Mouse (Mus musculus): Measurements from ENCODE around the gene Hbq1a. TPM values are rescaled to one million over a fixed set of nuclear protein-coding genes. Genes with fewer than 3 reads are reported as not detected.

The Hbq1a gene
- polyA plus RNA-seq, 1 experiment from 2014 or later: 2.8 TPM

DNA sequence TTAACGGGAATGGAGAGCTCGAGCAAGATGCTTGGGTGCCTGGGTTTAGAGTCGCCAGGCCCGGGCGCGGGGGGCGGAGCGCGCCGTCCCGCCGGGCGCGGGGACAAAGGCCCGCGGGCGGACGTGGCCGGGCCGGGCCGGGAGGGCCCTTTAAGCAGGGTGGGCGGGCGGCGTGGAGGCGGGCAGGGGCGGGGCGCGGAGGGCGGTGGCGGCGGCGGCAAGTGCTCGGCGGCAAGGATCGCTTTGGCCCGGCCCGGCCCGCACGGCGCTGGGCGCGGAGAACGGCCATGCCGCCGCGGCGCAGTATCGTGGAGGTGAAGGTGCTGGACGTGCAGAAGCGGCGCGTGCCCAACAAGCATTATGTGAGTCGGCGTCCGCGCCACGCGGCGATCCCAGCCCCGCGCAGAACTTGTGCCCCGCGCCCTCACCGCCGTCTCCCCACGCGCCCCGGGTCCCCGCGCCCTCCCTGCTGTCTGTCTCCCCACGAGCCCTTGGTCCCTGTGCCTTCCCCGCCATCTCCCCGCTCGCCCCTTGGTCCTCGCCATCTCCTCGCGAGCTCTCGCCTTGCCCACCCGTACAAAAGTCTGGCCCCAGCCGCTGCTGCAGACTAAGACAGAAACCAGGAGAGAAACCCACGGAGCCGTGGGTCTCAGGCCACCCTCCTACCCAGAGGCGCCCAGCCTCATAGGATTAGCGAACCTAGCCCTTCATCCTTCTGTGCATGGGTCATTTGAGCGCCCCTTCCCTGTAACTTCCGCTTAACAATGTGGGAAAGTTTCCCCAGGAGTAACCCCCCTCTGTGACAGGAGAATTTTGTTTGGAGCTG lies 48.0 kb downstream of the Hbq1a start, which contains the start of gene Sh3pxd2b:
TSS of gene Sh3pxd2b (plus strand) at position 214 of the 826 bp plus-strand sequence.
- WGBS: under 1% methylated on average over 69 of the region's 86 CpGs
- H3K36me3 ChIP-seq: peaks cover 8% of the 10 kb centered on the region; the same call in 1 of the 2 replicates
- H3K9ac ChIP-seq: peak within 1 kb of the TSS; percentile 97
- peaks cover 33% of the 10 kb centered on the region for H3K4me1 ChIP-seq (replicated peaks)
- H3K4me3 ChIP-seq: peak within 1 kb of the TSS; percentile 81
- peak; percentile 73 for ATAC-seq (ENCODE audit: insufficient number of reproducible peaks, low FRiP score)
- H3K9me3 ChIP-seq (replicated peaks): no peaks in the 10 kb centered on the region
- no peaks in the 10 kb centered on the region for H3K27me3 ChIP-seq (replicated peaks)
- peak within 1 kb of the TSS; percentile 69 for H3K27ac ChIP-seq (ENCODE audit: poor library complexity, severe bottlenecking)
- peak within 1 kb of the TSS; percentile 92 for H3K4me2 ChIP-seq

DNA sequence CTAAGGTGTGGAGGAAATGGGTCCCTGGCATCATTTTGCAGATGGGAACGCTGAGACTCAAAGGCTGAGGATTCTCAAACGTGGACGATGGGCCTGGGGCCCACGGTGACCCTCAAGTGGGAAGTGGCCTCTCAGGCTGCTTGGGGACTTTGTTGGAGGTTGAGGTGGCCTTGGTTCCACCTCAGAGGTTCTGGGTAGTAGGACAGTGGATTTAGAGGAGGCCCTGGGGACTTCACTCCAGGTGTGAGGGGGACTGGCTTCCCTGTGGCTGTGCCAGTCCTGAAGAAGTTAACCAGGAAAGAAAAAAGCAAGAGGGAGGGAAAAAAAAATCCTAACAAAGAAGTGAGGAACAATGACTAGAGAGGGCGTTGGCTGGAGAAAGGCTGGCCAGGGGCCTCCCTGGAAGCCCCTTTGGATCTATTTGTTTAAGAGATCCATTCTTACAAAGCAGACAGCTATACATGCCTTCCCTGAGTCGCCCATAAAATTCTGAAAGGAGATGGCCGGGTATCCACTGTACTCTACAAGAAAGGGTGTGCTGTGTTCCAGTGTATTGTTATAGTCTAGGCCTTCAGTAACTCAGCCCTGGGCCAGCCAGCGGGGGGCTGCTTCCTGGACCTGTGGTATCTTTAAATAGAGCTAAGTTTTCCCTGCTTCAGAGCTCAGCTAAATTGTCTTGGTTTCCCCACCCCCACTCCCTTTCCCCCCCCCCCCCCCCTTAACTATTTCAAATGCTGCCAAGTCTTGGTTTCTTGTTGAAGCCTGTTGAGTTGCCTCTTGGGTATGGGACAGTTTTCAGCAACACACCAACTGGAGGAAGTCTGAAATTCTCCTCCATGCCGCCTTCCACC lies 48.8 kb downstream of the Hbq1a start:
- no peak for ATAC-seq (ENCODE audit: insufficient number of reproducible peaks, low FRiP score)
- H3K36me3 ChIP-seq: peaks cover 8% of the 10 kb centered on the region; the same call in 1 of the 2 replicates
- peaks cover 42% of the 10 kb centered on the region for H3K4me1 ChIP-seq (replicated peaks)
- WGBS: 31% methylated on average over 9 of the region's 9 CpGs
- H3K9ac ChIP-seq: peak overlapping the region; percentile 97
- H3K4me2 ChIP-seq: peak overlapping the region; percentile 92
- H3K9me3 ChIP-seq (replicated peaks): no peaks in the 10 kb centered on the region
- peak overlapping the region; percentile 81 for H3K4me3 ChIP-seq
- peak overlapping the region; percentile 69 for H3K27ac ChIP-seq (ENCODE audit: poor library complexity, severe bottlenecking)
- no peaks in the 10 kb centered on the region for H3K27me3 ChIP-seq (replicated peaks)

DNA sequence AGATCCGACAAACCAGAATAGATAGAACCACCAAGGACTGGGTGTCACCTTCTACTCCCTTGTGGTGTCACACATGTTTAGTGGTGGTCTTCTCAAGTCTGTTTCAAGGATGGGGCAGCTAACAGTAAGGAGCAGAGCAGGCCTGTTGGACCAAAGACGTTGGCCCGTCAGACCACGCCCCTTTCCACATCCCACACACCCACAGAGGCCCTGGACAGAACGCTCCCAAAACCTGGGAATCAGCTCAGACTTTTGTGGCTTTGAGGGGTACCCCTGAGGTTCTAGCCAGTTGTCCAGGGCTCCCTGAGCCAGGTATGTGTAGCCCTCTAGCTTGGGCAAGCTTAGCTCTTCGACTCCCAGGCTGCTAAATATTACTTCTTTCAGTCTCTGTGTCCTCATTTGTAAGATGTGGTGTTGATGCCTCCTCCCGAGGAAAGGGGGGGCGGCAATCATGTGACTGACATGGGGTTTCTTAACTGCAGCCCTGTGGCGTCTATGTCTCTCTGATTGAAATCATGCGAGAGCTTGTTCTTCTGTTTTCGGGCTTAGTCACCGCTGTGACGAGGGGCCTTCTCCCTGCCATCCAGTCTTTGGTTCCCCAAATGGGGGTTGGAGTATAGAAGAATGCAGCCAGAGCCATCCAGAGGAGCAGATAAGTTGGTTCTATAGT lies 49.5 kb downstream of the Hbq1a start:
- H3K27ac ChIP-seq (ENCODE audit: poor library complexity, severe bottlenecking): peak overlapping the region; percentile 69
- H3K27me3 ChIP-seq (replicated peaks): no peaks in the 10 kb centered on the region
- H3K9me3 ChIP-seq (replicated peaks): no peaks in the 10 kb centered on the region
- 60% methylated on average over 13 of the region's 13 CpGs for WGBS
- peaks cover 46% of the 10 kb centered on the region for H3K4me1 ChIP-seq (replicated peaks)
- ATAC-seq (ENCODE audit: insufficient number of reproducible peaks, low FRiP score): no peak
- peak overlapping the region; percentile 92 for H3K4me2 ChIP-seq
- H3K36me3 ChIP-seq: peaks cover 8% of the 10 kb centered on the region; the same call in 1 of the 2 replicates
- peak overlapping the region; percentile 16; the same call in 1 of the 2 replicates for H3K9ac ChIP-seq
- H3K4me3 ChIP-seq: peak overlapping the region; percentile 81

Other genes with a start within 250 kb of the Hbq1a start
- gene Il9r, start 99.8 kb upstream of the Hbq1a start, polyA plus RNA-seq (2016; fragmentation: Nextera tagmentation; extraction: Ambion mirVana): 0.18 TPM in 1 of 2 replicates, not detected in the other
- gene Snrnp25, start 94.7 kb upstream of the Hbq1a start, polyA plus RNA-seq (2016; fragmentation: Nextera tagmentation; extraction: Ambion mirVana): 44.4 and 45.6 TPM in 2 replicates
- 42.5 and 47.7 TPM in 2 replicates for gene Rhbdf1, start 77.8 kb upstream of the Hbq1a start, polyA plus RNA-seq (2016; fragmentation: Nextera tagmentation; extraction: Ambion mirVana)
- gene Mpg, start 73.6 kb upstream of the Hbq1a start, polyA plus RNA-seq (2016; fragmentation: Nextera tagmentation; extraction: Ambion mirVana): 17.8 and 19.1 TPM in 2 replicates
- 38.6 and 42.8 TPM in 2 replicates for gene Nprl3, start 32.4 kb upstream of the Hbq1a start, polyA plus RNA-seq (2016; fragmentation: Nextera tagmentation; extraction: Ambion mirVana)
- gene Hba-x, start 23.7 kb upstream of the Hbq1a start, polyA plus RNA-seq (2016; fragmentation: Nextera tagmentation; extraction: Ambion mirVana): 5,912 and 6,218 TPM in 2 replicates
- 11,592 and 12,808 TPM in 2 replicates for gene Hba-a1, start 16.6 kb upstream of the Hbq1a start, polyA plus RNA-seq (2016; fragmentation: Nextera tagmentation; extraction: Ambion mirVana)
- 15.7 and 18.1 TPM in 2 replicates for gene Hbq1b, start 13.1 kb upstream of the Hbq1a start, polyA plus RNA-seq (2016; fragmentation: Nextera tagmentation; extraction: Ambion mirVana)
- gene Hba-a2, start 3.6 kb upstream of the Hbq1a start, polyA plus RNA-seq (2016; fragmentation: Nextera tagmentation; extraction: Ambion mirVana): 25,253 and 27,825 TPM in 2 replicates
- gene Sh3pxd2b, start 47.8 kb downstream of the Hbq1a start, polyA plus RNA-seq (2016; fragmentation: Nextera tagmentation; extraction: Ambion mirVana): 16.5 and 17.6 TPM in 2 replicates
- 34.8 and 37.0 TPM in 2 replicates for gene Ubtd2, start 155.3 kb downstream of the Hbq1a start, polyA plus RNA-seq (2016; fragmentation: Nextera tagmentation; extraction: Ambion mirVana)
- gene Efcab9, start 232.0 kb downstream of the Hbq1a start, polyA plus RNA-seq (2016; fragmentation: Nextera tagmentation; extraction: Ambion mirVana): 0.31 and 0.36 TPM in 2 replicates
- gene Stk10, start 233.2 kb downstream of the Hbq1a start, polyA plus RNA-seq (2016; fragmentation: Nextera tagmentation; extraction: Ambion mirVana): 2.9 and 3.2 TPM in 2 replicates